Mouse (Mus musculus) adrenal gland, adult 8-10 months (tissue): ENCODE results near the gene Tia1. TPM values are rescaled to one million over a fixed set of nuclear protein-coding genes. Genes with fewer than 3 reads are reported as not detected.
"Not testable (repeated sequence)": the region's sequence is repeated elsewhere in the genome, so short reads cannot be mapped to it uniquely, and the experiment has no call there.

Experiments used
- DNase-seq: peaks from one replicate; pipeline ENCODE4 v3.0.0; 2022
- total RNA-seq, 4 experiments: library from RNA; stranded (reverse); gene quantifications; 2 replicates each; pipeline ENCODE4 v1.2.4; 2022

Gene Tia1
- total RNA-seq, result 100 to 1,000 TPM in 1 of 4 experiments, 10 to 100 TPM in 3; 44.0 to 121 (median 82.9) TPM

DNA sequence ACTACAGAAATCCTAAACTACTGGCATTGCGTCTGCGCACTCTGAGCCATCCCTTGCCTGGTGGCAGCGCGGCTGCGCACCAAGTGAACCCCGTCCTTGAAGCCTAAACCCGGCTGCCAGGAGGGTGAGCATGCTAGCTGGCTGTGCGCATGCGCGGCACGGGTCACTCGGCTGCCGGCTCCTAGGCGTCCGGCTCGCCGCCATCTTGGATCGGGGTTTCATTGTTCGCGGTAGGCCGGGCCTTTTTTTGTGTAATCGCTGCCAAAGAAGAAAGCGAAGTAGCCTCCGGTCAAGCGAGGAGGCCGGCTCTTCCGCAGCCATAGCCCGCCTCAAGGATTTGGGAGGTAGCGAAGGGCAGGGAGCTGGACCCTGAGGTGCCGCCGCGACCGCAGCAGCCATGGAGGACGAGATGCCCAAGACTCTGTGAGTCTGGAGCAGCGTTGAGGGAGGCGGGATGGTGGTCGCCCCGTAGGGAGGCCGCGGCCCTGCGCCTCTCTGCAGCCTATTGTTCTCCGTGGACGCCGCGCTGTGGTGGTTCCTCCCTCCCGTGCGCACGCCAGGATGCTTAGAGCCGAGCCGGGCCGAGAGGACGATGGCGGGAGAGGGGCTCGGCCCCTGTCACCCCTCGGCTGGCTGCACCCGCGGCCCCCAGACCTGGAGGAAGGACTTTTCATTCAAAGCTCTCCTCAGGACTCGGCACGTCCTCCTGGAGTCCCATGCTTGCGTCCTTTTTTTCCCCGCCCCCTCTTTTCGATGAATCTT lies at the start of gene Tia1:
Gene Tia1 (plus strand): TSS at position 120 of the 762 bp plus-strand sequence.
- DNase-seq, result peak; percentile 97

DNA sequence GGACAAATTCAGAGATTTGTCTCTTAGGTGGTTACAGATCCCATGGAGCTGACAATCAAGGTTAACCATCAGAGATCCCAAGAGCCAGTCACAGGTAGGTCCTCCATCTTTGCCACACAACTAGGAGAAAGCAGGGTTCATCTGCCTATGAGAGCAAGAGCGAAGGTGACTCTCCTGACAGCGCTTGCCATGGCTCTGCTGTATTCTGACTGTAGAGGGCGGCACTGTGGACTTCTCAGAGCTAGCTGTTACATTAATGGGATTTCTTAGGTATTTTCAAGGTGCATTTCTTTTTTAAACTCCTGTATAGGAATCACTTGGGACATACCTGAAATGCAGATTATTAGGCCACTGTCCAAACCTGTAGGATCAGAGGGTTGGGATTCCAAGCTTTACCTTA lies 49.1 kb upstream of the Tia1 start:
- no peak for DNase-seq

DNA sequence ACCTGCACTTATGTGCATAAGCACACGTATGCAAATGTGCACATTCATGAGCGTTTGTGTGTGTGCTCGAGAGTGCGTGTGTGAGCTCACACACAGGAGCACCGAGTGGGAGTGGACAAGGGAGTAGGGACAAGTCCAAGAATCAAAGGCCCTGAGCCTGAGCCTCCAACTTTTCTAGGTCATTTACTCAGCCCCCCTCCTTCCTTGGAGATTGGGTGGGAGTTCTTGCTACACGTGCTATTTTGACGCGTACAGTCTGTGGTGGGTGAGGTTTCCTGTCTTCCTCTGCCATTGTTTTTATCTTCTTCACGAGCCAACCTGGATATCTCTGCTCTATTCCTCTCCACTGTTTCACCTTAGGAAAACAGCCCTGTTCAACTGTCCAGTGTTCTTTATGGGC lies 47.1 kb upstream of the Tia1 start:
- DNase-seq, result no peak

DNA sequence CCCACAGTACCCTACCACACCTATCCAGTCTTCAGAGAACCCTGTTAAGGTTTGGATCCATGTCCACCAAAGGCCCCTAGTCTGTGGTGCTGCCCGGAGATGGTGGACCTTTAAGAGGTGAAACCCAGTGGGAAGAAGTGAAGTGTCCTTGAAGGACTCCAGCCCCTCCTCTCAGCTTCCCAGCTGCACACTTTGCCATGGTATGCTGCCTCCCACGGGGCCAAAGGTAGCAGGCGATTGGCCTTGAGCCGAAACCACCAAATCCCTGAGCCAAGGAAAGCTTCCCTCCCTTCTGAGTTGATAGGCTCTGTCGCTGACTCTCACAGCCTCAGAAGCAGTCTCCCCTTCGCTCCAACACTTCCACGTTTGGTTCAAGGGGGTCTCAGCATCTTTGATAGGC lies 43.3 kb upstream of the Tia1 start:
- DNase-seq, result no peak

DNA sequence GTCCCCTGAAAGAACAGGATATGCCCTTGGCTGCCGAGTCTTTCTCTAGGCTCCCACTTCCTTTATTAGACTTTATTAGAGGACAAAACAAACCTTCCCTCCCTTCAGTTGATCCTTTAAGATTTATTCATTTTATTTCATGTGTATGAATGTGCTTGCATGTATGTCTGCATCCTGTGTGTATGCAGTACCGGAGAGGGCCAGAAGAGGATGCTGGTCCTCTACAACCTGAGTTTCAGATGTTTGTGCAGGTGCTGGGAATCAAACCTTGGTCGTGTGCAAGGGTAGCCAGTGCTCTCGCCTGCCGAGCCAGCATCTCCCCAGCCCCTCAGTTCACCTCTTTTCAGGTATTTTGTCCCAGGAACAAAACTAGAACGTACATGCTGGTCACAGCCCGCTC lies 42.6 kb upstream of the Tia1 start:
- DNase-seq, result no peak

DNA sequence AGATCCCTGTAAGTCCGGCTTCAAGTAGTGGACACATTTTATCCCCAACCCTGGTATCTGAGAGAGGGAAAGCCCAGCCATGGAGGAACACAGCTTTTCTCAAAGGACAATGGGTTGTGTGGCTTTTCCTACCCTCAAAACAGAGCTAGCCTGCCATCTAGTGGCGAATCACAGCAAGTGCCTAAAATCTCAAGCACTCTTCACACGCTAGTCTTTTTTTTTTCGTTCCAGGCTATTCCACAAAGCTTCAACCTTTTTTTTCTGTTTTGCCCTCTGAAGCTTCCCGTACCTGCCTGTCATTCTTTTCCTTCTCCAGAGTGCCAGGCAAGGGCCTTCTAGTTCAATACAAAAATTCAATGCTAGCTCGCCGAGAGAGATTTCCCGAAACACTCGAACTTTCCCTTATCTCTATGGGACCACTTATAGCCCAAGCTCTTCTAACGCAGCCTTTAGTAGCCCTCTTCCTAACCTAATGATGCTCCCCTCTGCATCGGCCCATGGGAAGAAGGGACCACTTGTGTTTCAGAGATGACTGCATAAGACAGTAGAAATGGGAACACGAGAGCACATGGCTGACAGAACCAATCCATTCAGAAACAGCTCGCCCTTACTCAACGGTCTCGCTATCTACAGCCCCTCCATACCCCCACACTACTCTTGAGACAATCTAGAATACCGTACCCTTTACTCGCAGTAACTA lies 39.4 kb upstream of the Tia1 start:
- peak; percentile 69 for DNase-seq

DNA sequence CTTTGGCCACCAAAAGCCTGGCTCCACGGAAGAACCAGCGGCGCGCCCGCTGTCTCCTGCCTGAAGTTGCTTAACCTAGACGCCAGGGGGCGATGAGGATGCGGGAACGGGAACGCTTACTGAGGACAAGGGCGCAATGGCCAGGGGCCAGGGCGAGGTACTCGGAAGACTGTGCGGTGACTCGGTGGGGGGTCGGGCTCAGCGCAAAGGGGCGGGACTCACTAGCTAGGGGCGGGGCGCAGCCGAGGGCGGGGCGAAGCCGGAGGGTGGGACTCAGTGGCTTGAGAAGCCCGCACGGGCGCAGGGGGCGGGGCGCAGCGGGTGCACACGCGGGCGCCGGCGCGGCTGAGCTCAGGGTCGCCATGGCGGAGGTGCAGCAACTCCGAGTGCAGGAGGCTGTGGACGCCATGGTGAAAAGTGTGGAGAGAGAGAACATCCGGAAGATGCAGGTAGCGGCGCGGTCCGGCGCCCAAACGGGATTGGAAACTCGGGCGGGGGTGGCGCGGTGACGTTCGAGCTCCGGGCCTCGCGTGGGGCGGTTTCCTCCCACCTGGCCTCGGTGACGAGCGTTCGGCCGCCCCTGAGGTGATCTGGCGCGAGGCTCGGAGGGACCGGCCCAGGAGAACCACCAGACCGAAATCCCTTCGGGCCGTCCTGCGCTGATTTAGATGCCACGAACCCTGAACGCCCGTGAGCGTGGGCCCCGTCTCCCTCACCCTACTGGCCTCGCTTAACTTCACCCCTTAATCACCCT lies 38.5 kb upstream of the Tia1 start, which contains the start of gene Fam136a:
Gene Fam136a (plus strand): TSS at position 276 of the 754 bp plus-strand sequence.
- peak; percentile 94 for DNase-seq

DNA sequence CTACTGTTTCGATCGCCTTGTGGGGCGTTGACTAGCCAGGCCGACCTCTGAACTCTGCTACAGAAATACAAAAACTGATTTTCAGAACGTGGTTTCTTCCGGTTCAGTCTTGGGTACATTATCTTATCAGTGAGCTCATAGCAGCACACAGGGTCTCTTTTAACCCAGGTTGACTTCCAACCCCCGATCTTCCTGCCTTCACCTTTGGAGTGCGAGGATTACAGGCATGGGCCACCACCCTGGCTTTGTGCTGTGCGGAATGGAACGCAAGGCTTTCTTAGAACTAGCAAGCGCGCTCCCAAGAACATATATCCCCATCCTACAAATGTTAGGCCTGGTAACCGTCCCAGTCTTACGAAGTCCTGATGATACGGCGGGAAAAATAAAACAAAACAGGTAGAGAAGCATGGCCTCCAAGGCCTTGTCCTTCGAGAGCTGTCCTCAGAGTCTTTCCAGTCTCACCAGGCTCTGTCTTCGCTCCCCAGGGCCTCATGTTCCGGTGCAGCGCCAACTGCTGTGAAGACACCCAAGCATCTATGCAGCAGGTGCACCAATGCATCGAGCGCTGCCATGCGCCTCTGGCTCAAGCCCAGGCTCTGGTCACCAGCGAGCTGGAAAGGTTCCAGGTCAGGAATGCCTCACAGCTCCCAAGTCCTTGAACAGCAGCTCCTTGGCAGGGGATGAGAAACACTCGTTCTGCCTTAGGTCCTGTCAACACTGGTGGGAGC lies 37.7 kb upstream of the Tia1 start:
- peak; percentile 81 for DNase-seq

DNA sequence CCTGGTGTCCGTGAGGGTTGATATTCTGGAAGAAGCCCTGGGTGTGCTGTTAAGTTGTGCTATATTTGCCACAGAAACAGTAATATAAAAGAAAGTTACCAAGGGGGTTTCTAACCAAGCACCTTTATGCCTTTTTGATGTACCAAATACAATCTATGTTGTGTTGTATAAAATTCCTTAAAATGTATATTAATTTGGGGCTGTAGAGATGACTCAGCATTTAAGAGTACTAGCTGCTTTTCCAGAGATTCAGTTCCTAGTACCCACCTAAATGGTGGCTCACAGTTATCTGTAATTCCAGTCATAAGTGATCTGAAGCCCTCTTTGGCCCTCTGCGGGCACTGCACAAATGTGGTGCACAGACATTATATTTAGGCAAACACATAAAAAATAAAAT lies 37.2 kb upstream of the Tia1 start:
- DNase-seq, result no peak

DNA sequence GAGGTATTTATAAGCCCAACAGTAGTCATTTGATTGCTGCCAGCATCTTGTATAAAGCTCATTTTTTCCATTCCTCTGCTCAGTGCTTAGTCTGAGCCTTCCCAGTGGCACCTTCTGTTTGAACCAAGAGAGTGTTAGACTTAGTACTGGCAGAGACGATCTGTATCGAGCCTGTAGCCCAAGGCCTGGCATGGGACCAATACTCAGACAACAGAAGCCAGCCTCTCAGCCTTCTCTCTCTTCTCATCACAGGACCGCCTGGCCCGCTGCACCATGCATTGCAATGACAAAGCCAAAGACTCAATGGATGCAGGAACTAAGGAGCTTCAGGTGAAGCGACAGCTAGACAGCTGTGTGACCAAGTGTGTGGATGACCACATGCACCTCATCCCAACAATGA lies 35.5 kb upstream of the Tia1 start:
- DNase-seq, result no peak

DNA sequence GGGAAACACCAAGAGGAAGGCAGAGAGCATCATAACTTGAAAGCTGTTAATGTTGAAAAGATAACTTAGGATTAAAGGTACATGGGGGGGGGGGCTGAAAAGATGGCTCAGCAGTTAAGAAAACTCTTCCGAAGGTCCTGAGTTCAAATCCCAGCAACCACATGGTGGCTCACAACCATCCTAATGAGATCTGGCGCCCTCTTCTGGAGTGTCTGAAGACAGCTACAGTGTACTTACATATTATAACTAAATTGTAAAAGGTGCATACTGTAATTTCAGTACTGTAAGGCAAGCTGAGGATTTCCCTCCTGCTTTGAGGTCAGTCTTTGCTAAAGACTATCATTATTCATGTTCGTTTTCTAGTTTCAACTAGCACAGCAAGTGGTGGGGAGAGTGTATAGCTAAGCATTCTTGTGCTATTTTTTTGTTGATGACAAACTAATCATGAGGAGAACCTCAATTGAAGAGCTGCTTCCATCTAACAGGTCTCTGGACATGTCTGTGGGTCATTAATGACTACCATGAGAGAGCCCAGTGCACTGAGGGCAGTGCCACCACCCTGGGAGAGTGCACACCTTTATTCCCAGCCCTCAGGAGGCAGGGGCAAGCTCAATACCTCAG lies 33.8 kb upstream of the Tia1 start:
- no peak for DNase-seq

DNA sequence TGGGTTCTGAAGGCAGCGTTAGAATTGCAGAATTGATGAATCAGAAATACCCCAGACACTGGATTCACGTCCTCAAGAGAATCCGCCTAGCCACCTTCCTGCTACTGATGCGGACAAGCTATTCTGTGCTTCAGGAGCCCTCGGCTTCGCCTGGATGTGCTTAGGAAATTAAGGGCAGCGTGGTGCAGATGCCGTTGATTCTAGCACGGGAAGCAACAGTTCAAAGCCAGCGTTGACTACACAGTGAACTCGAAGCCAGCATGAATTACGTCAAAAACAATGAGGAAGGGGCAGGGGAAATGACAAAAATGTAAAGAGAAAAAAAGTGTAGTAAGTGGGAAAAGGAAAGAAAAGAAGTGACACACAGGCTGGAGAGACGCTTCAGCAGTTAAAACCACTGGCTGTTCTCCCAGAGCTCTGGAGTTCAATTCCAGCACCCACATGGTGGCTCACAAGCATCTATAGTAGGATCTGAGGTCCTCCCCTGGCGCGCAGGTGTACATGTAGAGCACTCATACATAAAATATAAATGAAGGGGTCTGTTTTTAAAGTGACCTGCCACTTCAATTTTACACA lies 33.2 kb upstream of the Tia1 start, which contains the start of gene Snrpg:
Gene Snrpg (plus strand): TSS at position 541 of the 576 bp plus-strand sequence.
- no peak for DNase-seq

DNA sequence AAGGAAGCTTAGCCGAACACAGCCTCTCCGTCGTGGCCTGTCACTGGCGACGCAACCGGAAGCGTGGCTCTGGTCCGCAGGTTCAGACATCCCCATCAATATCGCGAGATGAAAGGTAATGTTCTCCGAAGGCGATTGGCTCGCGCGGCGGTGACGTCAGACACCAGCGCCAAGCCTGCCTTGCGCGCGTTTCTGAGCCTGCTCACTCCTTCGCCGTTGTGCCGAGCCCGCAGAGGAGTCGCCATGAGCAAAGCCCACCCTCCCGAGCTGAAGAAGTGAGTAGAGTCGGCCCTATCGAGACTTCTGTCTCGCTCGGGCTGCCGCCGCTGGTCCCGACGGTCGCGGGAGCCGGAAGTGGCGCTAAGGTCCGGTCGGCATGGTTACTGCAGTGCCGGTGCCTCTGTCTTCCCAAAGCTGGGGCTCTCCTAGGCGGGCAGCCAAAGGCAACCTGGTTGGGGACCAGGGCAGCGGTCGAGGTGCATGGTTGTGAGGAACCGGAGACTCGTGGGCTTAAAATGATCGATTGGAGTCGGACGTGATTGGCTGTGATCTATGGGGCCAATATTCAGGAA lies 32.6 kb upstream of the Tia1 start:
- DNase-seq, result peak; percentile 94

DNA sequence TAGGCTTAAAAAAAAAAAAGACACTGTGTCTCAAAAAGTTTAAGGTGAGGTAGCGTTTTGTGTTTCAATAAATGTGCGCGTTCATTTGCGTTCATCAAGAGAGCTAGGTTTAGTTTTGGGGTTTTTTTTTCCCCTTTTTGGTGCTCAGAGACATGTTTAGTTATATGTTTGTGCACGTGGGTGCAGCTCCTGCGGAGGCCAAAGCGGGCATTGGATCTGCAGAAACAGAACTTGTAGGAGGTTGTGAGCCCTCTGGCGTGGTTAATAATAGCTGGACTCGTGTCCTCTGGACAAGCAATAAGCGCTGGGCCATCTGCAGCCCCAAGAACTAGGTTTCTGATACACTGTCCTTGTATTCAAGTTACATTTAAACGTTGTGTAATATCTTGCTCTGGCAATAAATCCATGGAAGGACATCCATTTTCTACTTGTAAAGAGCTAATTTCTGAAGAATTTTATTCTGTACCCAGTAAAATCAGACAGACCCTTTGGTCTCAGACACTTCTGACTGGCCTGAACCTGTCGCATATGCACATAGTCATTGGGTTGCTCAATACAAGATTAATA lies 32.0 kb upstream of the Tia1 start:
- no peak for DNase-seq

DNA sequence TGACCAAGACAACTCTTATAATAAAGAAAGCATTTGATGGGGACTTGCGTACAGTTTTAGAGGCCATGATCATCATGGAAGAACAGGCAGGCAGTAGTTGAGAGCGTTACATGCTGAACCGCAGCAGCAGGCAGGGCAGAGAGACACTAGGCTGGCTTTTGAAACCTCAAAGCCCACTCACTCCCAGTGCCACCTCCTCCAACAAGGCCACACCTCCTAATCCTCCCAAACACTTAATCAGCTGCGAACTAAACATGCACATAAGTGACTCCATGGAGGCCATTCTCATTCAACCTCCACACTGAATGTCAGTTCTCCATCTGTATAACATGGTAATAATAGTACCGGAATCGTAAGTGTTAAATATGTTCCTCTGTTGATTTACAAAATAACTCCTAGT lies 30.5 kb upstream of the Tia1 start:
- no peak for DNase-seq

DNA sequence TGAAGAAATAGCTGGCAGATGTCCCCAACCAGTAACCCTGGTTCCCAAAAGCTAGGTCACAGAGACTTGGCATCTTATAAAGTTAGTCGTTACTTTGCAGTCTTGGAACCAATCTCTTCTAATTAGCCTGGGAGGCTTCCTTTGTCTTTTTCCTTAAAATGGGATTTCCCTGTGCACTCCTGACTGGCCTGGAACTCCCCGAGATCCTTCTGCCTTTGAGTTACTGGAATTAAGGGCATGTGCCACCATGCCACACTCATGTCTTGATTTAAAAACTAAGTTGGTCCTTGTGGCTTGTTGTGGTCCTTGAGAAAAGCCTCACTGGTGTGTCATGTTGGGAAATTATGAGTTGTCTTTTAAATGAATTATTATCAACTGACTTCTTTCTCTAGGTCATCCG lies 25.7 kb upstream of the Tia1 start:
- DNase-seq, result peak; percentile 42

DNA sequence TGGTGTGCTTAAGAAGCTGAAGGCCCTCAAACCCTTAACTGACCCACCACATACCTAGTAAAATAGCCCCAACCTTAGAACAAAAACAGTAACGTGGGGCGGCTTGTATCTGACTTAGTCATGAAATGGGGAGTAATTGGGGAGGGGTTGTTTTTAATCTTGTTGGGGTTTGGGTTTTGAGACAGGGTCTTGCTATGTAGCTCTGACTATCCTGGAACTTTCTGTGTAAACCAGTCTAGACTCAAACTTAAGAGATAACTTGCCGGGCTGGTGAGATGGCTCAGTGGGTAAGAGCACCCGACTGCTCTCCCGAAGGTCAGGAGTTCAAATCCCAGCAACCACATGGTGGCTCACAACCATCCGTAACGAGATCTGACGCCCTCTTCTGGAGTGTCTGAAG lies 23.9 kb upstream of the Tia1 start:
- not testable (repeated sequence) for DNase-seq

DNA sequence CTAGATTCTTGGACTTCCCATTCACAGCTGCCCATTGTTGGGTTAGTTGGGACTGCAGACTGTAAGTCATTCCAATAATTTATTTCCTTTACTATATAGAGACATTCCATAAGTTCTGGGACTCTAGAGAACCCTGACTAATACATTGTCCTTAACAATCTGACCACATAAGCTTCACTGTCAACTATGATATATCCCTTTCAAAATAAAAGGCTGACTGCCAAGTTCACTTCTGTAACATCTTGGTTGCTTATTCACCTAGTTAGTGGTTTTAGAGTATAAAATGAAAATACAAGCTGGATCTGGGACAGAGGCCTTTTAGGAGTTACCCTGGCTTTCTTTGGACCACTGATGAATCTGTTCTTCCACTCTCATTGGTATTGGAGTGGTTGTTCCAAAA lies 21.5 kb upstream of the Tia1 start:
- DNase-seq, result no peak

DNA sequence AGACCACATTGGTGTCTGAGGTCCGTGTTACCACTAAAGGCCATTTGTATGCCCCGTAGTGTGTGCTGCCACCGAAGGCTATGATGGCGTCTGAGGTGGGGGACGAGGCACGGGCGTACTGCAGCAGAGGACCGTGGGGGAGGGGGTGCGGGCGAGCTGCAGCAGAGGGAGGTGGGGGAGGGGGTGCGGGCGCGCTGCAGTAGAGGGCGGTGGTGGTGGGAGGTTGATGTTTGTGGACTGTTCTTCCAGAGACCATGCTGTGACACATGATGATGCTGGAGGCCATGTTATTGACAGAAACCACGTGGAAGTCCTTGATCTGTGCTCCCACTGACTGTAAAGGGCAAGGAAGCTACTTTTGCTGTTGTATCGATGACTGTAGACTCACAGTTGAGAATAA lies 20.6 kb upstream of the Tia1 start:
- DNase-seq, result no peak

DNA sequence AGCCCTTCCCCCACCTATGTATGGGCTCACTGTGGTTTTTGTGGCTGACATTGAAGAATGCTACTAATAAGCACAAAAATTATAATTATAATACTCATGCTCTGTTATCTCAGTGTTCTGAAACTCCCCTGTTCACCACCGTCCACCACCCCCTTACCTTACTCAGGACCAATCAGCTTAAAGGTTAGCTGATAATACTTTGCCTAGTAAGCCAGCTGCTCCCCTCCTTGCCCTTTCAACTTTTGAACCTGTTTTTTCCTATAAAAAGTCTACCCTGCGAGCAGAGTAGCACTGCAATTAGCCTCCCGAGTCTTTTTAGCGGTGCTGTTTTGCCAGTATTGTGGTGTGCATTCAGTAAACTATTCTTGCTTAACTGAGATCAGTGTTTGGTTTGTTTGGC lies 19.3 kb upstream of the Tia1 start:
- no peak for DNase-seq
